Mouse (Mus musculus): ENCODE measurements around the gene AI837181. TPM values are rescaled to one million over a fixed set of nuclear protein-coding genes. Genes with fewer than 3 reads are reported as not detected.
"Not testable (repeated sequence)": the region's sequence is repeated elsewhere in the genome, so short reads cannot be mapped to it uniquely, and the experiment has no call there.

Gene AI837181
- polyA plus RNA-seq, 1 experiment from 2014 or later, result 7.1 TPM

DNA sequence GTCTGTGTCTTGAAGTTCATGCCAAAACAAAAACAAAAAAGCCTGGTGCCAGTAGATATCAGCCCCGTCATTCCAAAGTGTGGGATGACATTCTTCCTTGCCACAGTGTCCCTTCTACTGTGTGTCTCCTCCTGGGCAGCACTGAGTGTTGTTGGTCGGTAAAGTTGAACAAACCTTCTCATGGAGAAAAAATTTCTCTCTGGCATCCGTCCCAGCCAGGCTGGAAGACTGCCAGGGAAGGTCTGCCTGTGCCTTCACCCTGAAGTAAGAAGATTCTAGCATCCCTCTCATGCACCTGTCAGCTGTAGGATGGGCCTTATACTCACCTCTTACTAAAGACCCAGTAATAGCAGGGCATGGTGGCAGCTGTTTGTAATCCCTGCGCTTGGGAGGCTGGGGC, 32.1 kb upstream of the AI837181 start:
- Histone ChIP-seq H3K4me3 (ENCODE audit: low read depth, low read length) (no peak overlapping the region), H3K27ac (ENCODE audit: low read length) (no peak overlapping the region), H3K9me3 (replicated peaks; ENCODE audit: control insufficient read depth, low read length) (no peaks in the 10 kb centered on the region), H3K4me2 (ENCODE audit: low read depth, low read length) (no peak overlapping the region), H3K36me3 (ENCODE audit: control insufficient read depth, insufficient read depth) (no peaks in the 10 kb centered on the region), H3K9ac (ENCODE audit: low read depth, low read length) (no peak overlapping the region), H3K27me3 (ENCODE audit: control insufficient read depth, insufficient read depth, low read depth, low read length) (no peaks in the 10 kb centered on the region), H3K4me1 (ENCODE audit: control insufficient read depth, low read depth, low read length) (peaks cover 15% of the 10 kb centered on the region)
- ATAC-seq (ENCODE audit: low read depth), result no peak
- WGBS (ENCODE audit: insufficient replicate concordance), result 57% methylated on average over 4 of the region's 4 CpGs

DNA sequence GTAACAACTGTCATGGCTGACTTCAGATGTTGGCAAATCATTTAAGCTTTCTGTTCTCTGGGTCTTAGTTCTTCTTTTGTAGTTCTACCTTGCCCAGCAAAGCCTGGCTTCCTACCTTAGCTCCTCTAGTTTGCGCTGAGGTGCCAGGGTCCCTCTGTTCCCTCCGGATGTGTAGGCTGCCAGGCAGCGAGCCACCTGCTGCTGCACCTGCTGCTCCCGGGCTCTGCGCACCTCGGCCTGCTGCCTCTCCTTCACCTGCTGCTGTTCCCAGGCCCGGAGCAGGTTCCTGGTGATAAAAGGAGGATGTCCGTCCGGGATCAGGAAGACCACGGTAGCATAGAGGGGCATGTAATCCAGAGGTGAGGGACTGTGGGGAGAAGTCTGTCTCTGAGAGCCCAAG, 30.8 kb upstream of the AI837181 start:
- WGBS (ENCODE audit: insufficient replicate concordance), result 65% methylated on average over 10 of the region's 10 CpGs

DNA sequence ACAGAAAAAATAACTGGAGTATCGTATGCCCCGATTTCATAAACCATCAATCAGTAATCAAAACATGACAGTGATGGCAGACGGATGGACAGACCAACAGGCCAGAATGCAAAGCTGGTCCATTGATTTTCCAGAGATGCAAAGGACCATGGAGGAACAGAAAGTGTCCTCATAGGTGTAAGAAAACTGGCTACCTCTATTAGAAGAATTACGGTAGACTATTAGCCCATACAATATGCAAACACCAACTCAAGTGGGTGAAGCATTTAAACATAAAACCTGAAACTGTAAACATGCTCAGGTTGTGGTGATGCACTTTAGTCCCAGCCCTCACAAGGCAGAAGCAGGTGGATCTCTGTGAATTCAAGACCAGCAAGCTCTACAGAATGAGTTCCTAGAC, 29.6 kb upstream of the AI837181 start:
- Histone ChIP-seq H3K36me3 (ENCODE audit: control insufficient read depth, insufficient read depth) (no peaks in the 10 kb centered on the region), H3K4me1 (ENCODE audit: control insufficient read depth, low read depth, low read length) (peaks cover 2% of the 10 kb centered on the region; the same call in 1 of the 2 replicates), H3K27ac (ENCODE audit: low read length) (no peak overlapping the region), H3K9ac (ENCODE audit: low read depth, low read length) (no peak overlapping the region), H3K27me3 (ENCODE audit: control insufficient read depth, insufficient read depth, low read depth, low read length) (no peaks in the 10 kb centered on the region), H3K4me3 (ENCODE audit: low read depth, low read length) (no peak overlapping the region), H3K4me2 (ENCODE audit: low read depth, low read length) (no peak overlapping the region), H3K9me3 (replicated peaks; ENCODE audit: control insufficient read depth, low read length) (no peaks in the 10 kb centered on the region)
- WGBS (ENCODE audit: insufficient replicate concordance), result 66% methylated on average over 4 of the region's 4 CpGs
- no peak for ATAC-seq (ENCODE audit: low read depth)

More for the DNA sequence above, 30.8 kb upstream of the AI837181 start:
- no peak overlapping the region for H3K9ac ChIP-seq (ENCODE audit: low read depth, low read length)
- no peaks in the 10 kb centered on the region for H3K9me3 ChIP-seq (replicated peaks; ENCODE audit: control insufficient read depth, low read length)
- H3K36me3 ChIP-seq (ENCODE audit: control insufficient read depth, insufficient read depth), result no peaks in the 10 kb centered on the region
- peaks cover 14% of the 10 kb centered on the region for H3K4me1 ChIP-seq (ENCODE audit: control insufficient read depth, low read depth, low read length)
- no peaks in the 10 kb centered on the region for H3K27me3 ChIP-seq (ENCODE audit: control insufficient read depth, insufficient read depth, low read depth, low read length)
- no peak for ATAC-seq (ENCODE audit: low read depth)
- H3K27ac ChIP-seq (ENCODE audit: low read length), result no peak overlapping the region
- H3K4me3 ChIP-seq (ENCODE audit: low read depth, low read length), result no peak overlapping the region
- H3K4me2 ChIP-seq (ENCODE audit: low read depth, low read length), result no peak overlapping the region

DNA sequence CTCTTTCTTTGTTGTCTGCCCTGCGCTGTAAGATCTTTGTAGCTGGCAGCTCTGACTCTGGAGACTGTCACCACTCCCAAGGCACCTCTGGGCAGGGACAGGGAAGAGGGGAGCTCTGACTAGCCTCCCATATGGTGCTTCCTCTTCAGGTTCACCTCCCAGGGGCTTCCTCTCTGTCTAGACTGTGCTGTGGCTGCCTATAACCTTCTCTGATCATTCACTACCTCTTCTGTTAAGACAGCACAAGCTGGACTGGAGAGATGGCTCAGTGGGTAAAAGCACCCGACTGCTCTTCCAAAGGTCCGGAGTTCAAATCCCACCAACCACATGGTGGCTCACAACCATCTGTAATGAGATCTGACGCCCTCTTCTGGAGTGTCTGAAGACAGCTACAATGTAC, 23.9 kb upstream of the AI837181 start:
- H3K4me3 ChIP-seq (ENCODE audit: low read depth, low read length); H3K4me1 ChIP-seq (ENCODE audit: control insufficient read depth, low read depth, low read length); H3K4me2 ChIP-seq (ENCODE audit: low read depth, low read length); H3K36me3 ChIP-seq (ENCODE audit: control insufficient read depth, insufficient read depth); H3K9me3 ChIP-seq (replicated peaks; ENCODE audit: control insufficient read depth, low read length); H3K9ac ChIP-seq (ENCODE audit: low read depth, low read length); H3K27me3 ChIP-seq (ENCODE audit: control insufficient read depth, insufficient read depth, low read depth, low read length); H3K27ac ChIP-seq (ENCODE audit: low read length); ATAC-seq (ENCODE audit: low read depth): not testable (repeated sequence)
- 50% methylated on average over 4 of the region's 4 CpGs for WGBS (ENCODE audit: insufficient replicate concordance)

DNA sequence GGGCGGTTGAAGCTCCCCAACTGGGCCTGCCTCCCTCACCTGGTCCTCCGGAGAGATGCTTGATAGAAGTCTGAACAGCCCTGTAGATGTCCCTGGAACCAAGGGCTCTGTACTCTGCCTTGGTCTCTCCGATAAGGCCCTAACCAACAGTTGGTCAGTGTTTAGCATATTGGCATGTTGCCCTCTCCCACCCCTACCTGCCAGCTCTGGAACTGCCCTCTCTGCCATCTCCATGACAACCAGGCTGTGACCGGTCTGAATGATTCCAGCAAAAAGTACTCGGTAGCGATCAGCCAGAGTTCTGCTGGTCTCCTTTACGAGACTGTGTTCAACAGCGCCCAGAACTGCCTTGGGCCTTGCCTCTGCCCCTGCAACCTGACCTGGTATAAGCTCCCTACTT, 22.7 kb upstream of the AI837181 start, which contains the start of gene Tsga10ip:
Tsga10ip (minus strand) TSS at position 234 of the 400 bp plus-strand sequence.
- Histone ChIP-seq H3K4me2 (ENCODE audit: low read depth, low read length) (no peak within 1 kb of the TSS), H3K27ac (ENCODE audit: low read length) (no peak within 1 kb of the TSS), H3K9ac (ENCODE audit: low read depth, low read length) (no peak within 1 kb of the TSS), H3K27me3 (ENCODE audit: control insufficient read depth, insufficient read depth, low read depth, low read length) (no peaks in the 10 kb centered on the region), H3K4me1 (ENCODE audit: control insufficient read depth, low read depth, low read length) (peaks cover 7% of the 10 kb centered on the region), H3K36me3 (ENCODE audit: control insufficient read depth, insufficient read depth) (no peaks in the 10 kb centered on the region), H3K9me3 (replicated peaks; ENCODE audit: control insufficient read depth, low read length) (no peaks in the 10 kb centered on the region), H3K4me3 (ENCODE audit: low read depth, low read length) (no peak within 1 kb of the TSS)
- ATAC-seq (ENCODE audit: low read depth), result no peak
- 74% methylated on average over 8 of the region's 8 CpGs for WGBS (ENCODE audit: insufficient replicate concordance)

DNA sequence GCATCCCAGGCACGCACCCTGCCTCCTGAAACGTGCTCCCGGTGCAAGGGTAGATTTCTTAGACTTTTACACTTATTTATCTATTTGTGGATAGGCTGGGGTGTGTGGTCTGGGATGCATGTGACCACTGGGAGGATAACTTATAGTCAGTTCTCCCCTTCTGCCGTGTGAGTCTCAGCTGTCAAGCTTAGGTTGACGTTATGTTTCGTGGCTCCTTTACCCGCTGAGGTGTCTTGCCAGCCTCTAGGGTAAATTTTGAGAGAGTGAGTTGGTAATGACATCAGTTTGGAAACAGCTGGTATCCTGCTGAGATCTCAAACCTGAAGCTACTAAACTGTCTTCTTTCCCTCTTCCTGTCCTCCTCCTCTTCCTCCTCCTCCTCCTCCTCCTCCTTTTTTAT, 19.0 kb upstream of the AI837181 start:
- H3K4me2 ChIP-seq (ENCODE audit: low read depth, low read length), result peak overlapping the region; percentile 75
- H3K9ac ChIP-seq (ENCODE audit: low read depth, low read length), result peak overlapping the region; percentile 68
- no peaks in the 10 kb centered on the region for H3K27me3 ChIP-seq (ENCODE audit: control insufficient read depth, insufficient read depth, low read depth, low read length)
- H3K36me3 ChIP-seq (ENCODE audit: control insufficient read depth, insufficient read depth), result no peaks in the 10 kb centered on the region
- H3K27ac ChIP-seq (ENCODE audit: low read length), result peak overlapping the region; percentile 84
- H3K9me3 ChIP-seq (replicated peaks; ENCODE audit: control insufficient read depth, low read length), result no peaks in the 10 kb centered on the region
- WGBS (ENCODE audit: insufficient replicate concordance), result 14% methylated on average over 7 of the region's 7 CpGs
- H3K4me1 ChIP-seq (ENCODE audit: control insufficient read depth, low read depth, low read length), result peaks cover 19% of the 10 kb centered on the region
- no peak for ATAC-seq (ENCODE audit: low read depth)
- peak overlapping the region; percentile 65 for H3K4me3 ChIP-seq (ENCODE audit: low read depth, low read length)

DNA sequence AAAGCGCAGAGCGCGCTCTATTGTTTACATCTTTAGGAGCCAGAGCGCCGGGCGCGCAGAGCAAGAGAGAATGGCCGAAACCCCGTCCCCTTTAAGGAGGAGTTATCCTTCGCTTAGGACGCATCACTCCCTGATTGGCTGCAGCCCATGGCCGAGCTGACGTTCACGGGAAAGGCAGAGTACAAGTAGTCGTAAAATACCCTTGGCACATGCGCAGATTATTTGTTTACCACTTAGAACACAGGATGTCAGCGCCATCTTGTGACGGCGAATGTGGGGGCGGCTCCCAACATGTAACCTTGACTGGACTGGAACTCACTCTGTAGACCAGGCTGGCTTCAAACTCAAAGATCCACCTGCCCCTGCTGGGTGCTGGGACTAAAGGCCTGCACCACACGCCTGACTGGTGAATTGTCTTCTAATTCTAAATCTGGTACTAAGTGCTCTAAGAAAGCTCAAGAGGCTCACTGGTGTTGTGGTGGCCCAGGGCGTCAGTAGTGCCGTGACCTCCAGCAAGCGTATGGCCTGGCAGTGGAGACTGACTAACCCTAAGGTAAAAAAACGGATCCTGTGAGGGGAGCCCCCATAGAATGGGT, 18.3 kb upstream of the AI837181 start:
- H3K27me3 ChIP-seq (ENCODE audit: control insufficient read depth, insufficient read depth, low read depth, low read length); H3K9me3 ChIP-seq (replicated peaks; ENCODE audit: control insufficient read depth, low read length); H3K36me3 ChIP-seq (ENCODE audit: control insufficient read depth, insufficient read depth): not testable (repeated sequence)
- peak; percentile 81 for ATAC-seq (ENCODE audit: low read depth)
- H3K4me3 ChIP-seq (ENCODE audit: low read depth, low read length), result peak overlapping the region; percentile 69
- WGBS (ENCODE audit: insufficient replicate concordance), result 7% methylated on average over 21 of the region's 25 CpGs
- H3K4me1 ChIP-seq (ENCODE audit: control insufficient read depth, low read depth, low read length), result peaks cover 19% of the 10 kb centered on the region
- H3K27ac ChIP-seq (ENCODE audit: low read length), result peak overlapping the region; percentile 96
- peak overlapping the region; percentile 76 for H3K4me2 ChIP-seq (ENCODE audit: low read depth, low read length)
- H3K9ac ChIP-seq (ENCODE audit: low read depth, low read length), result peak overlapping the region; percentile 82

DNA sequence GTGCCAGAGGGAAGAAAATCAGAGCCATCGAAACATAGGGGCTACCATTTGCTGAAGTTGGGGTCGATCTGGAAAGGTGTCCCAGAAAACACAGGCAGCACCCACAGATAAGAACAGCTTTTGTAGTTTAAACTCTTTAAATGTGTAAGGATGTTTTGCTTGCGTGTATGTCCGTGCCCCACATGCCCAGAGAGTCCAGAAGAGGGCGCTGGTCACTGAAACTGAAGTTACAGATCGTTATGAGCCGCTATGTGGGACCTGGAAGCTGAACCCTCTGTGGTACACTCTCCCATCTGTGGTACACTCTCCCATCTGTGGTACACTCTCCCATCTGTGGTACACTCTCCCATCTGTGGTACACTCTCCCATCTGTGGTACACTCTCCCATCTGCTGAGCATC, 17.8 kb upstream of the AI837181 start:
- H3K4me2 ChIP-seq (ENCODE audit: low read depth, low read length), result peak overlapping the region; percentile 76
- H3K4me3 ChIP-seq (ENCODE audit: low read depth, low read length), result peak overlapping the region; percentile 69
- no peaks in the 10 kb centered on the region for H3K27me3 ChIP-seq (ENCODE audit: control insufficient read depth, insufficient read depth, low read depth, low read length)
- H3K27ac ChIP-seq (ENCODE audit: low read length), result peak overlapping the region; percentile 96
- H3K4me1 ChIP-seq (ENCODE audit: control insufficient read depth, low read depth, low read length), result peaks cover 19% of the 10 kb centered on the region
- peak; percentile 77 for ATAC-seq (ENCODE audit: low read depth)
- H3K9me3 ChIP-seq (replicated peaks; ENCODE audit: control insufficient read depth, low read length), result no peaks in the 10 kb centered on the region
- H3K9ac ChIP-seq (ENCODE audit: low read depth, low read length), result peak overlapping the region; percentile 82
- H3K36me3 ChIP-seq (ENCODE audit: control insufficient read depth, insufficient read depth), result no peaks in the 10 kb centered on the region
- WGBS (ENCODE audit: insufficient replicate concordance), result 8% methylated on average over 7 of the region's 7 CpGs

DNA sequence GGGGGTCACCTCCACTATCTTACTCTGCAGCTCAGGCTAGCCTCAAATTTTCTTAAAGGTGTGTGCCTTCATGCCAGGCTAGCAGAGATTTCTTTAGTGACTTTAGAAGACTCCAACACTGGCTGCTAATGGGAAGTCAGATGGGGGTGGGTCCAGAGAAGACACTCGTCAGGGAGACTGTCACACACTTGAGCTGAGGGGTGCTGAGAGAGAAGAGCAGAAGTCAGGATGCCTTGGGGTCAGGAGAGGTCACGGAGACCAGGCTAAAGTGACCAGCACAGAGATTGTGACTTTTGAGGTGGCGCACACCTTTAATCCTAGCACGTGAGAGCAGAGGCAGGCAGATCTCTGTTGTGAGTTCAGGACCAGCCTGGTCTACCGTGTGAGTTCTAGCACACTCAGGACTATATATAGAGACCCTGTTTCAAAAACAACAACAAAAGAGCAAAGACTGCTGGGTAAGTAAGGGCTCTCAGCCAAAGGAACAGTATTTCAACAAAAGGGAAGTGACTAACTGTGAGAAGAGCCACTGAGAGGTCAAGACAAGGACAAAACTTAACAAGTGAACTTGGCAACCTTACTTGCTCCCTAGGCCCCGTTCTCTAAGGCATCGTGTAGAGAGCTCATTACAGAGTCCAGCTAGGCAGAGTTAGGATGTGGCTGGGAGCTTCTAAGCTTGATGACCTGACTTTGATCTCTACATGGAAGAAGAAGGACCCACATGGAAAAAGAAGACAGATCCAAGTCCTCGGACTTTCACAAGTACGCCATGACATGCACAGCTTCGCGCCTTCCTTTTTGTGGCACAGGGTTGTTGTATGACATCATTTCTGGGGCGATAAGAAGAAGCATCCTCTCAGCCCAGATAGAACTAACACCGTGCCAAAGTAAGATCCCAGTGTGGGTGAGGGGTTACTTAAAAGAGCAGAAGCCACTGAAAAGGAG, 16.6 kb upstream of the AI837181 start:
- Histone ChIP-seq H3K4me3 (ENCODE audit: low read depth, low read length) (peak overlapping the region; percentile 69), H3K27me3 (ENCODE audit: control insufficient read depth, insufficient read depth, low read depth, low read length) (no peaks in the 10 kb centered on the region), H3K9ac (ENCODE audit: low read depth, low read length) (peak overlapping the region; percentile 82), H3K9me3 (replicated peaks; ENCODE audit: control insufficient read depth, low read length) (no peaks in the 10 kb centered on the region), H3K27ac (ENCODE audit: low read length) (peak overlapping the region; percentile 96), H3K4me1 (ENCODE audit: control insufficient read depth, low read depth, low read length) (peaks cover 19% of the 10 kb centered on the region), H3K36me3 (ENCODE audit: control insufficient read depth, insufficient read depth) (no peaks in the 10 kb centered on the region), H3K4me2 (ENCODE audit: low read depth, low read length) (peak overlapping the region; percentile 76)
- 71% methylated on average over 13 of the region's 13 CpGs for WGBS (ENCODE audit: insufficient replicate concordance)
- ATAC-seq (ENCODE audit: low read depth), result no peak
